7 mouse cellular contexts compared by ENCODE assay signal in genomic region chr19:45659738-45660502, GRCm38 (mm10). TPM values are rescaled to one million over a fixed set of nuclear protein-coding genes. Genes with fewer than 3 reads are reported as not detected.
DNase-seq lines count a peak whose midpoint lies in the region; ATAC-seq and TF ChIP-seq lines count a peak whose summit lies in the region.

TSS of gene Fbxw4 (minus strand) at chr19:45660312.

- DNase-seq in adrenal gland, postnatal 10 days = peak; percentile 83
- peak; percentile 81 for DNase-seq in embryonic facial prominence, embryonic 10.5 days (ENCODE audit: low spot score)
- DNase-seq in left cerebral cortex, postnatal 25 days (ENCODE audit: low spot score in 2 of 2) = peak; percentile 37 to 78
- DNase-seq in right cerebral cortex, postnatal 25 days = peak; percentile 82

- H3K27me3 ChIP-seq in embryonic facial prominence, embryonic 10.5 days (replicated peaks; ENCODE audit: low read depth, poor library complexity, severe bottlenecking) = 0 out of 2 replicates have a peak, but pooled peaks cover 4% of the 10 kb centered on the region
- H3K27me3 ChIP-seq in intestine, postnatal 0 days (replicated peaks; ENCODE audit: control insufficient read depth, insufficient read depth, low read length) = no peaks in the 10 kb centered on the region

- H3K4me2 ChIP-seq in intestine, postnatal 0 days (replicated peaks; ENCODE audit: low read depth) = peak within 1 kb of the TSS; percentile 82

- peak within 1 kb of the TSS; percentile 99 for H3K27ac ChIP-seq in embryonic facial prominence, embryonic 10.5 days (replicated peaks)
- H3K27ac ChIP-seq in intestine, postnatal 0 days (ENCODE audit: low read depth, low read length) = peak within 1 kb of the TSS; percentile 97

- TF ChIP-seq CTCF in intestine, postnatal 0 days (IDR thresholded peaks at IDR 0.05; ENCODE audit: low read depth) = no peak

- peak within 1 kb of the TSS; percentile 98 for H3K9ac ChIP-seq in intestine, postnatal 0 days (ENCODE audit: low read depth, low read length)

- WGBS in embryonic facial prominence, embryonic 10.5 days = under 1% methylated on average over 93 of the region's 94 CpGs
- under 1% methylated on average over 71 of the region's 94 CpGs for WGBS in intestine, postnatal 0 days

- peaks cover 50% of the 10 kb centered on the region for H3K4me1 ChIP-seq in embryonic facial prominence, embryonic 10.5 days
- 0 out of 2 replicates have a peak, but pooled peaks cover 3% of the 10 kb centered on the region for H3K4me1 ChIP-seq in intestine, postnatal 0 days (replicated peaks; ENCODE audit: control insufficient read depth, insufficient read depth, low read length)

- no peaks in the 10 kb centered on the region for H3K9me3 ChIP-seq in embryonic facial prominence, embryonic 10.5 days
- no peaks in the 10 kb centered on the region for H3K9me3 ChIP-seq in intestine, postnatal 0 days (ENCODE audit: control insufficient read depth)

- peak within 1 kb of the TSS; percentile 91 for H3K4me3 ChIP-seq in embryonic facial prominence, embryonic 10.5 days
- H3K4me3 ChIP-seq in intestine, postnatal 0 days (ENCODE audit: low read depth, low read length) = peak within 1 kb of the TSS; percentile 89

- H3K36me3 ChIP-seq in embryonic facial prominence, embryonic 10.5 days (replicated peaks) = no peaks in the 10 kb centered on the region
- no peaks in the 10 kb centered on the region for H3K36me3 ChIP-seq in intestine, postnatal 0 days (ENCODE audit: control insufficient read depth, insufficient read depth)

- intact Hi-C loops in left cerebral cortex, postnatal 25 days (cut with DNase I) = loop anchor here (5.0 kb wide), 1 partner anchor 87 kb away; the partner anchor contains the start of gene Npm3

- peak; percentile 69 for ATAC-seq in granulocyte monocyte progenitor cell, adult 5-6 weeks (replicated peaks; ENCODE audit: poor library complexity, severe bottlenecking)
- ATAC-seq in intestine, postnatal 0 days = peak; percentile 90
- ATAC-seq in megakaryocyte-erythroid progenitor cell, adult 5-6 weeks (replicated peaks; ENCODE audit: low FRiP score, low TSS enrichment, poor library complexity, severe bottlenecking) = peak; percentile 81; the same call in 1 of the 2 replicates

RNA-seq across cellular contexts. Expression of gene Fbxw4, which starts in this region (rescaled TPM):
- total RNA-seq in adrenal gland, postnatal 10 days (2021) = 10 to 100 TPM; 33.8 to 37.1 TPM
- 4.2 and 4.7 TPM in 2 replicates for polyA plus RNA-seq in embryonic facial prominence, embryonic 10.5 days (2016; fragmentation: Nextera tagmentation; extraction: Ambion mirVana)
- 54.3 and 54.8 TPM in 2 replicates for total RNA-seq in granulocyte monocyte progenitor cell, adult 5-6 weeks (2014; fragmentation: Nextera tagmentation)
- total RNA-seq in granulocyte monocyte progenitor cell, adult 5-6 weeks (2017) = 24.4 and 39.0 TPM in 2 replicates
- 2.6 and 3.3 TPM in 2 replicates for polyA plus RNA-seq in intestine, postnatal 0 days (2015; fragmentation: Nextera tagmentation; extraction: Ambion mirVana)
- 10 to 100 TPM; 32.9 to 33.5 TPM for total RNA-seq in left cerebral cortex, postnatal 25 days (2021)
- total RNA-seq in megakaryocyte-erythroid progenitor cell, adult 5-6 weeks (2014; fragmentation: Nextera tagmentation) = 14.5 and 33.0 TPM in 2 replicates
- total RNA-seq in megakaryocyte-erythroid progenitor cell, adult 5-6 weeks (2017) = 5.5 and 15.5 TPM in 2 replicates

Comparison
In these comparisons a context has a peak if more than half of its experiments do, and no peak if none do; other contexts are left out.
1. Peak in every context shown above with its lines: DNase-seq, ATAC-seq, H3K4me3 ChIP-seq and H3K27ac ChIP-seq.